Mouse (Mus musculus): ENCODE data around the gene Slc4a3. TPM values are rescaled to one million over a fixed set of nuclear protein-coding genes. Genes with fewer than 3 reads are reported as not detected.

Slc4a3 gene
- polyA plus RNA-seq, 1 experiment from 2014 or later = 32.6 TPM

- H3K27ac ChIP-seq (ENCODE audit: poor library complexity, severe bottlenecking) = no peak overlapping the region
- H3K4me3 ChIP-seq = no peak overlapping the region
- H3K4me2 ChIP-seq = no peak overlapping the region
- ATAC-seq (ENCODE audit: insufficient number of reproducible peaks, low FRiP score) = no peak
- H3K9me3 ChIP-seq (replicated peaks) = no peaks in the 10 kb centered on the region
- no peak overlapping the region for H3K9ac ChIP-seq
- no peaks in the 10 kb centered on the region for H3K4me1 ChIP-seq (replicated peaks)
- no peaks in the 10 kb centered on the region for H3K36me3 ChIP-seq
- peaks cover 23% of the 10 kb centered on the region for H3K27me3 ChIP-seq (replicated peaks)
- WGBS = 74% methylated on average over 7 of the region's 7 CpGs
Observed at GRCm38 (mm10) chr1:75603584-75603983, 57.5 kb downstream of the Slc4a3 start.

- H3K36me3 ChIP-seq = no peaks in the 10 kb centered on the region
- 92% methylated on average over 7 of the region's 7 CpGs for WGBS
- H3K9ac ChIP-seq = no peak overlapping the region
- no peaks in the 10 kb centered on the region for H3K9me3 ChIP-seq (replicated peaks)
- H3K27me3 ChIP-seq (replicated peaks) = no peaks in the 10 kb centered on the region
- ATAC-seq (ENCODE audit: insufficient number of reproducible peaks, low FRiP score) = no peak
- no peak overlapping the region for H3K27ac ChIP-seq (ENCODE audit: poor library complexity, severe bottlenecking)
- H3K4me1 ChIP-seq (replicated peaks) = no peaks in the 10 kb centered on the region; the same call in 1 of the 2 replicates
- H3K4me2 ChIP-seq = no peak overlapping the region
- H3K4me3 ChIP-seq = no peak overlapping the region
Observed at GRCm38 (mm10) chr1:75608225-75608624, 62.2 kb downstream of the Slc4a3 start.

DNA sequence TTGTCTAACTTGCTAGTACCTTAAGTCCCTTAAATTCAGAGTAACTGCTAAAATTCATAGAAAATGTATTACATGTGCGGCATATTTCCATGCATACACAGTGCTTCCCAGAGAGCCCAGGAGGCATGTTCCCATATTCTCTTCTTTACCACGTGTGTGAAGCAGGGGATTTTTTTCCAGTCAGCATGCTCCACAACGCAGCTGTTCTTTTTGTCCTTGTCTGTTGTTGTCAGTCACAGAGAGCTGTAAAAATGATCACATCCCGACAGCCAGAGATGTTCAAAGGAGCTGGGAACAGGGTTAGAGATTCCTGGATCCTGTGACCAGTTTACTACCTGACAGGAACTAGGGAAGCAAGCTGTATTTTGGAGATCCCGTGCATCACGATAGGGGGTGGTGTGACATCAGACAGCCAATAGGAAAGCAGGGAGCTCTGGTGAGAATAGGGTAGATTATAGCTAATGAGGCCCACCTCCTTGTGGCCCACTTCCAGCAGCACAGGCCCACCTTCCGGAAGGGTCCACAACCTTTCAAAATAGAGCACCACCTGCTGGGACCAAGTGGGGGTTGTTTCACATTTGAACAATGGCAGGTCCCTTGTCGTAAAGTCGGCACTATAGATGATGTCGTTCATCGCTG lies 62.7 kb downstream of the Slc4a3 start:
- ATAC-seq (ENCODE audit: insufficient number of reproducible peaks, low FRiP score) = no peak
- no peaks in the 10 kb centered on the region for H3K9me3 ChIP-seq (replicated peaks)
- no peak overlapping the region for H3K9ac ChIP-seq
- H3K27me3 ChIP-seq (replicated peaks) = no peaks in the 10 kb centered on the region
- 70% methylated on average over 11 of the region's 11 CpGs for WGBS
- H3K36me3 ChIP-seq = no peaks in the 10 kb centered on the region
- no peaks in the 10 kb centered on the region; the same call in 1 of the 2 replicates for H3K4me1 ChIP-seq (replicated peaks)
- H3K4me3 ChIP-seq = no peak overlapping the region
- no peak overlapping the region for H3K27ac ChIP-seq (ENCODE audit: poor library complexity, severe bottlenecking)
- no peak overlapping the region for H3K4me2 ChIP-seq

DNA sequence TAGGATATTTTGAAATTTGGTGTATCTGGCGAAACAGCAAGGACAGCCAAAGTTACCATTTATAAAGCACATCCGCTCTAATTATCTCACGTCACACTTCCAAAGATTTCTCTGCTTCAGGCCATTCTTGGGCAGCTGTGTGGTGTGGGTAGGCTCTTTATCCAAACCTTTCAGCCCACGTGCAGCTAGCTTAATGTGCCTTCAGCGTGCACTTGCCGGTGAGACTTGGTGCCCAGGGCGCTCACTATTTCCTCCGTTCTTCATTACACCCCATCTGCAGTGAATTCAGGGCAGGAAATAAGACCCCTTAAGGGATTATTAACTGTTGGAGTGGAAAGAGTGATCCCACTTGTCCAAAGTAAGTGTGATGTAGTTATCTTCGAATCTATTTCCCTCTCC lies 63.2 kb downstream of the Slc4a3 start:
- H3K36me3 ChIP-seq = no peaks in the 10 kb centered on the region
- no peaks in the 10 kb centered on the region for H3K27me3 ChIP-seq (replicated peaks)
- no peak overlapping the region for H3K9ac ChIP-seq
- no peak overlapping the region for H3K4me3 ChIP-seq
- H3K4me1 ChIP-seq (replicated peaks) = no peaks in the 10 kb centered on the region; the same call in 1 of the 2 replicates
- no peaks in the 10 kb centered on the region for H3K9me3 ChIP-seq (replicated peaks)
- WGBS = 77% methylated on average over 9 of the region's 9 CpGs
- H3K4me2 ChIP-seq = no peak overlapping the region
- ATAC-seq (ENCODE audit: insufficient number of reproducible peaks, low FRiP score) = no peak
- H3K27ac ChIP-seq (ENCODE audit: poor library complexity, severe bottlenecking) = no peak overlapping the region

GRCm38 (mm10) chr1:75610553-75610952 lies 64.5 kb downstream of the Slc4a3 start:
- peaks cover 3% of the 10 kb centered on the region; the same call in 1 of the 2 replicates for H3K9me3 ChIP-seq (replicated peaks)
- no peaks in the 10 kb centered on the region for H3K27me3 ChIP-seq (replicated peaks)
- no peaks in the 10 kb centered on the region; the same call in 1 of the 2 replicates for H3K4me1 ChIP-seq (replicated peaks)
- WGBS = 58% methylated on average over 8 of the region's 8 CpGs
- no peaks in the 10 kb centered on the region for H3K36me3 ChIP-seq
- no peak overlapping the region for H3K4me3 ChIP-seq
- ATAC-seq (ENCODE audit: insufficient number of reproducible peaks, low FRiP score) = no peak
- no peak overlapping the region for H3K9ac ChIP-seq
- H3K27ac ChIP-seq (ENCODE audit: poor library complexity, severe bottlenecking) = no peak overlapping the region
- no peak overlapping the region for H3K4me2 ChIP-seq

Other genes with a start within 250 kb of the Slc4a3 start
- gene Dnpep, start 228.3 kb upstream of the Slc4a3 start, polyA plus RNA-seq (2016; fragmentation: Nextera tagmentation; extraction: Ambion mirVana) = 113 TPM in 2 replicates
- 500 and 521 TPM in 2 replicates for gene Des, start 185.9 kb upstream of the Slc4a3 start, polyA plus RNA-seq (2016; fragmentation: Nextera tagmentation; extraction: Ambion mirVana)
- 61.5 and 67.4 TPM in 2 replicates for gene Speg, start 171.0 kb upstream of the Slc4a3 start, polyA plus RNA-seq (2016; fragmentation: Nextera tagmentation; extraction: Ambion mirVana)
- gene Gmppa, start 110.3 kb upstream of the Slc4a3 start, polyA plus RNA-seq (2016; fragmentation: Nextera tagmentation; extraction: Ambion mirVana) = 67.7 and 69.1 TPM in 2 replicates
- 0.24 and 0.33 TPM in 2 replicates for gene Asic4, start 95.8 kb upstream of the Slc4a3 start, polyA plus RNA-seq (2016; fragmentation: Nextera tagmentation; extraction: Ambion mirVana)
- gene Chpf, start 67.0 kb upstream of the Slc4a3 start, polyA plus RNA-seq (2016; fragmentation: Nextera tagmentation; extraction: Ambion mirVana) = 35.2 and 37.8 TPM in 2 replicates
- 0.41 and 0.49 TPM in 2 replicates for gene Tmem198, start 66.7 kb upstream of the Slc4a3 start, polyA plus RNA-seq (2016; fragmentation: Nextera tagmentation; extraction: Ambion mirVana)
- 137 and 147 TPM in 2 replicates for gene Obsl1, start 39.8 kb upstream of the Slc4a3 start, polyA plus RNA-seq (2016; fragmentation: Nextera tagmentation; extraction: Ambion mirVana)
- 7.5 and 9.2 TPM in 2 replicates for gene Inha, start 39.2 kb upstream of the Slc4a3 start, polyA plus RNA-seq (2016; fragmentation: Nextera tagmentation; extraction: Ambion mirVana)
- gene Stk11ip, start 24.7 kb upstream of the Slc4a3 start, polyA plus RNA-seq (2016; fragmentation: Nextera tagmentation; extraction: Ambion mirVana) = 20.5 and 20.9 TPM in 2 replicates